Mouse (Mus musculus): ENCODE results near the gene Iqgap3. TPM values are rescaled to one million over a fixed set of nuclear protein-coding genes. Genes with fewer than 3 reads are reported as not detected.
A peak's percentile ranks its signal among the peaks of the same experiment; 100 is the strongest.

Iqgap3 gene
- total RNA-seq, 2 experiments from 2014 or later, result 0.15 to 0.20 TPM

GRCm38 (mm10) chr3:88074766-88075165 lies 7.0 kb upstream of the Iqgap3 start:
- Histone ChIP-seq H3K4me3 (no peak overlapping the region), H3K27ac (no peak overlapping the region)
- no peak for TF ChIP-seq CTCF (IDR thresholded peaks at IDR 0.05)
- intact Hi-C loops (cut with DNase I), result loop anchor here (5.0 kb wide), 1 partner anchor 47 kb away; the partner anchor contains the start of gene Hapln2
- peak; percentile 14 for DNase-seq

- intact Hi-C loops (cut with DNase I), result no loop called here
- no peak for DNase-seq
- TF ChIP-seq CTCF (IDR thresholded peaks at IDR 0.05), result no peak
Measured at GRCm38 (mm10) chr3:88077441-88077840, 4.3 kb upstream of the Iqgap3 start.

GRCm38 (mm10) chr3:88078204-88078603 lies 3.6 kb upstream of the Iqgap3 start, which contains the start of gene Ttc24:
Gene Ttc24 (minus strand): TSS chr3:88078304.
- no peak for TF ChIP-seq CTCF (IDR thresholded peaks at IDR 0.05)
- intact Hi-C loops (cut with DNase I), result no loop called here
- DNase-seq, result no peak
- Histone ChIP-seq H3K4me3 (no peak within 1 kb of the TSS), H3K27ac (no peak within 1 kb of the TSS)

More at GRCm38 (mm10) chr3:88077441-88077840, 4.3 kb upstream of the Iqgap3 start:
- no peak overlapping the region for H3K4me3 ChIP-seq
- H3K27ac ChIP-seq, result no peak overlapping the region

GRCm38 (mm10) chr3:88082224-88082618 lies 450 bp downstream of the Iqgap3 start:
- Histone ChIP-seq H3K4me3 (peak overlapping the region; percentile 62), H3K27ac (no peak overlapping the region)
- intact Hi-C loops (cut with DNase I), result no loop called here
- no peak for TF ChIP-seq CTCF (IDR thresholded peaks at IDR 0.05)
- no peak for DNase-seq

- DNase-seq, result peak; percentile 17
- intact Hi-C loops (cut with DNase I), result no loop called here
- no peak for TF ChIP-seq CTCF (IDR thresholded peaks at IDR 0.05)
- Histone ChIP-seq H3K4me3 (no peak overlapping the region; the same call in 1 of the 2 replicates), H3K27ac (0 out of 2 replicates have a peak overlapping the region, but pooled peaks have one; percentile 46)
Measured at GRCm38 (mm10) chr3:88082663-88083062, 892 bp downstream of the Iqgap3 start.

- Histone ChIP-seq H3K27ac (no peak overlapping the region), H3K4me3 (no peak overlapping the region)
- intact Hi-C loops (cut with DNase I), result loop anchor here (2.0 kb wide), 1 partner anchor 91 kb away; no protein-coding TSS in a partner anchor
- no peak for DNase-seq
- no peak for TF ChIP-seq CTCF (IDR thresholded peaks at IDR 0.05)
Measured at GRCm38 (mm10) chr3:88084001-88084400, 2.2 kb downstream of the Iqgap3 start.

- intact Hi-C loops (cut with DNase I), result loop anchor here (2.0 kb wide), 1 partner anchor 89 kb away; no protein-coding TSS in a partner anchor
- no peak for DNase-seq
- no peak overlapping the region for H3K4me3 ChIP-seq
- no peak overlapping the region for H3K27ac ChIP-seq
- no peak for TF ChIP-seq CTCF (IDR thresholded peaks at IDR 0.05)
Measured at GRCm38 (mm10) chr3:88085459-88085858, 3.7 kb downstream of the Iqgap3 start.

- Histone ChIP-seq H3K27ac (no peak overlapping the region), H3K4me3 (no peak overlapping the region)
- no peak; the same call in 1 of the 2 replicates for TF ChIP-seq CTCF (IDR thresholded peaks at IDR 0.05)
- intact Hi-C loops (cut with DNase I), result loop anchor here (2.0 kb wide), 2 partner anchors 45 to 155 kb away; no protein-coding TSS in a partner anchor
- DNase-seq, result peak; percentile 42
Measured at GRCm38 (mm10) chr3:88087688-88088087, 5.9 kb downstream of the Iqgap3 start.

- peak; percentile 64 for DNase-seq
- intact Hi-C loops (cut with DNase I), result no loop called here
- Histone ChIP-seq H3K27ac (peak overlapping the region; percentile 59), H3K4me3 (no peak overlapping the region)
- no peak for TF ChIP-seq CTCF (IDR thresholded peaks at IDR 0.05)
Measured at GRCm38 (mm10) chr3:88090106-88090505, 8.3 kb downstream of the Iqgap3 start.

- TF ChIP-seq CTCF (IDR thresholded peaks at IDR 0.05), result no peak
- no peak for DNase-seq
- intact Hi-C loops (cut with DNase I), result no loop called here
- Histone ChIP-seq H3K27ac (peak overlapping the region; percentile 59), H3K4me3 (no peak overlapping the region)
Measured at GRCm38 (mm10) chr3:88090616-88091015, 8.8 kb downstream of the Iqgap3 start.

GRCm38 (mm10) chr3:88094126-88094525 lies 12.4 kb downstream of the Iqgap3 start:
- intact Hi-C loops (cut with DNase I), result no loop called here
- Histone ChIP-seq H3K4me3 (no peak overlapping the region), H3K27ac (no peak overlapping the region)
- TF ChIP-seq CTCF (IDR thresholded peaks at IDR 0.05), result no peak
- DNase-seq, result no peak

GRCm38 (mm10) chr3:88097666-88098065 lies 15.9 kb downstream of the Iqgap3 start:
- DNase-seq, result no peak
- intact Hi-C loops (cut with DNase I), result loop anchor here (2.0 kb wide), 1 partner anchor 21 kb away; no protein-coding TSS in a partner anchor
- Histone ChIP-seq H3K4me3 (no peak overlapping the region), H3K27ac (no peak overlapping the region)
- no peak for TF ChIP-seq CTCF (IDR thresholded peaks at IDR 0.05)

- intact Hi-C loops (cut with DNase I), result no loop called here
Measured at GRCm38 (mm10) chr3:88100251-88100650, 18.5 kb downstream of the Iqgap3 start.

GRCm38 (mm10) chr3:88101736-88102135 lies 20.0 kb downstream of the Iqgap3 start:
- intact Hi-C loops (cut with DNase I), result no loop called here
- Histone ChIP-seq H3K27ac (no peak overlapping the region), H3K4me3 (no peak overlapping the region)
- TF ChIP-seq CTCF (IDR thresholded peaks at IDR 0.05), result no peak
- DNase-seq, result no peak

More at GRCm38 (mm10) chr3:88100251-88100650, 18.5 kb downstream of the Iqgap3 start:
- Histone ChIP-seq H3K4me3 (no peak overlapping the region), H3K27ac (no peak overlapping the region)
- TF ChIP-seq CTCF (IDR thresholded peaks at IDR 0.05), result no peak
- DNase-seq, result no peak

Data from gastrocnemius, adult 2 months (tissue).